Mouse (Mus musculus) ES-E14 (cell line): Measurements from ENCODE around the gene Aldh3b3.

ENCODE experiments used
- CHD2 ChIP-seq: IDR thresholded peaks from 2 replicates; pipeline ENCODE4 v1.6.1; 2014; ENCODE audit warnings: mild to moderate bottlenecking, low read depth, low read length, inconsistent platforms
- HCFC1 ChIP-seq: IDR thresholded peaks from 2 replicates; pipeline ENCODE4 v1.6.1; 2012; ENCODE audit warnings: low read length, inconsistent platforms, borderline replicate concordance; ENCODE audit not compliant: insufficient read depth
- ZNF384 ChIP-seq: IDR thresholded peaks from 2 replicates; pipeline ENCODE4 v1.6.1; 2012; ENCODE audit warnings: low read depth, low read length, inconsistent platforms

DNA sequence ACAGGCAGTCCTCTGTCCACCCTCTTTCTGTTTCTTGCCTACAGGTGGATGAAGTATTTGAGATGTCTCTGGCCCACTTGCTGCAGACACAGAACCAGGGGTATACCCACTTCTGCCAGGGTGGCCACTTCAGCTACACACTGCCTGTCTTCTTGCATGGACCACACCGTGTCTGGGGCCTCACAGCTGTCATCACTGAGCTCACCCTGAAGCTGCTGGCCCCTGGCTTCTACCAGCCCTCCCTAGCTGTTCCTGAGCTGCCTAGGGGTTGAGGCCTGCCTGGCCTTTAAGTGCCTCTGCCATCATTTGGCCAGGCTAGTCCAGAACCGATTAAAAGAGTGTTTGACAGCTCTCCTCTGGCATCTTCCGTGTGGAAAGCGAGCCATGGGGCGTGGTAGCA lies 43.3 kb downstream of the Aldh3b3 start:
- TF ChIP-seq ZNF384 (no peak), HCFC1 (no peak), CHD2 (no peak)
